Mouse (Mus musculus): ENCODE data around the gene Myh14.

GRCm38 (mm10) chr7:44641887-44642286, 28.8 kb downstream of the Myh14 start:
- TF ChIP-seq GATA1 (IDR thresholded peaks at IDR 0.05; ENCODE audit: low read length) (no peak), TAL1 (IDR thresholded peaks at IDR 0.05; ENCODE audit: low read length) (no peak)
